ENCODE assay signal across 13 mouse cellular contexts in genomic region chr12:87393447-87394145, GRCm38 (mm10). TPM values are rescaled to one million over a fixed set of nuclear protein-coding genes. Genes with fewer than 3 reads are reported as not detected.
DNase-seq lines count a peak whose midpoint lies in the region; ATAC-seq lines count a peak whose summit lies in the region.
"Had no signal": no experiment of that assay in that cellular context is flagged by ENCODE, and none has a peak within 500 bp of the region (broad histone marks: within the 10 kb centered on the region; RNA-seq: fewer than 3 reads in every experiment).

No protein-coding gene starts in this region.

- H3K9ac ChIP-seq in midbrain, embryonic 14.5 days (replicated peaks; ENCODE audit: low read length): no peak overlapping the region
- H3K9ac ChIP-seq: hindbrain, embryonic 14.5 days; liver, embryonic 13.5 days had no signal

- no peaks in the 10 kb centered on the region for H3K4me1 ChIP-seq in midbrain, embryonic 14.5 days (ENCODE audit: control insufficient read depth, insufficient read depth, low read length)

- H3K27ac ChIP-seq in midbrain, embryonic 14.5 days (replicated peaks; ENCODE audit: low read depth, low read length): no peak overlapping the region
- H3K27ac ChIP-seq: hindbrain, embryonic 14.5 days; liver, embryonic 13.5 days had no signal

- H3K36me3 ChIP-seq in midbrain, embryonic 14.5 days (ENCODE audit: control insufficient read depth, insufficient read depth, low read length): no peaks in the 10 kb centered on the region
- H3K36me3 ChIP-seq: liver, embryonic 13.5 days had no signal

- no peaks in the 10 kb centered on the region for H3K9me3 ChIP-seq in midbrain, embryonic 14.5 days (ENCODE audit: control insufficient read depth, low read length)
- H3K9me3 ChIP-seq: liver, embryonic 13.5 days had no signal

- no peak for ATAC-seq in activated CD4-positive, CD25-positive, alpha-beta regulatory T cell, adult 4 months
- no peak for ATAC-seq in midbrain, embryonic 14.5 days (ENCODE audit: low FRiP score, low TSS enrichment)
- ATAC-seq: CD4-positive, CD25-positive, alpha-beta regulatory T cell, adult 4 months had no signal

- no peak overlapping the region for H3K4me3 ChIP-seq in midbrain, embryonic 14.5 days (replicated peaks; ENCODE audit: low read depth, low read length)
- H3K4me3 ChIP-seq: liver, embryonic 13.5 days had no signal

- no peak overlapping the region for H3K4me2 ChIP-seq in midbrain, embryonic 14.5 days (ENCODE audit: low read length)
- H3K4me2 ChIP-seq: hindbrain, embryonic 14.5 days; liver, embryonic 13.5 days had no signal

- no peaks in the 10 kb centered on the region for H3K27me3 ChIP-seq in midbrain, embryonic 14.5 days (ENCODE audit: control insufficient read depth, insufficient read depth, low read length)
- H3K27me3 ChIP-seq: liver, embryonic 13.5 days had no signal

- 85% methylated on average over 4 of the region's 4 CpGs for WGBS in midbrain, embryonic 14.5 days

- intact Hi-C loops in heart, postnatal 25 days (cut with DNase I): no loop called here

- DNase-seq in heart, adult 11 months: peak; percentile 97
- DNase-seq in heart, postnatal 4 days: no peak
- peak; percentile 55 for DNase-seq in NIH3T3 (ENCODE audit: low read depth)
- DNase-seq in heart, postnatal 25 days (ENCODE audit: low spot score): peak; percentile 23
- peak; percentile 82 for DNase-seq in lung, postnatal 36 days
- DNase-seq in thymus, postnatal 14 days: no peak
- DNase-seq in midbrain, embryonic 14.5 days: no peak
- DNase-seq: cerebellum, adult 9-11 months; liver, embryonic 13.5 days; retina, postnatal 1 day had no signal

RNA-seq across cellular contexts. Expression of gene Sptlc2, which starts 5.4 kb away (rescaled TPM):
- total RNA-seq in heart, postnatal 4 days (2021): 10 to 100 TPM; 65.1 to 68.9 TPM
- total RNA-seq in heart, postnatal 25 days (2021): 10 to 100 TPM; 25.0 to 26.8 TPM
- 10 to 100 TPM; 66.1 to 85.8 TPM for polyA plus RNA-seq in activated CD4-positive, CD25-positive, alpha-beta regulatory T cell, adult 4 months (2017; shearing (Covaris generic))
- 58.0 and 69.0 TPM in 2 replicates for polyA plus RNA-seq in midbrain, embryonic 14.5 days (2014; fragmentation: Nextera tagmentation; extraction: Ambion mirVana)

RNA-seq across cellular contexts. Expression of gene Slirp, which starts 50.1 kb away (rescaled TPM):
- total RNA-seq in heart, postnatal 4 days (2021): 100 to 1,000 TPM; 157 to 172 TPM
- total RNA-seq in heart, postnatal 25 days (2021): 100 to 1,000 TPM; 169 to 172 TPM
- polyA plus RNA-seq in activated CD4-positive, CD25-positive, alpha-beta regulatory T cell, adult 4 months (2017; shearing (Covaris generic)): 100 to 1,000 TPM in 1 of 2 experiments, 10 to 100 TPM in 1; 83.4 to 124 TPM
- polyA plus RNA-seq in midbrain, embryonic 14.5 days (2014; fragmentation: Nextera tagmentation; extraction: Ambion mirVana): 228 and 258 TPM in 2 replicates

RNA-seq across cellular contexts. Expression of gene Alkbh1, which starts 50.2 kb away (rescaled TPM):
- 10 to 100 TPM; 14.9 to 15.6 TPM for total RNA-seq in heart, postnatal 4 days (2021)
- 10 to 100 TPM in 1 of 2 experiments, 1 to 10 TPM in 1; 9.5 to 13.1 TPM for total RNA-seq in heart, postnatal 25 days (2021)
- 10 to 100 TPM; 53.3 to 59.3 TPM for polyA plus RNA-seq in activated CD4-positive, CD25-positive, alpha-beta regulatory T cell, adult 4 months (2017; shearing (Covaris generic))
- polyA plus RNA-seq in midbrain, embryonic 14.5 days (2014; fragmentation: Nextera tagmentation; extraction: Ambion mirVana): 35.0 and 42.9 TPM in 2 replicates

Comparison
In these comparisons a context has a peak if more than half of its experiments do, and no peak if none do; other contexts are left out.
1. DNase-seq: peak in heart, adult 11 months (single experiment), NIH3T3 (single experiment), heart, postnatal 25 days (single experiment) and lung, postnatal 36 days (single experiment); none in heart, postnatal 4 days (single experiment), thymus, postnatal 14 days (single experiment) and midbrain, embryonic 14.5 days (single experiment).